Mouse (Mus musculus) layer of hippocampus, adult 11-12 months (tissue): ENCODE measurements around the gene Whrn.

Experiments
- DNase-seq: peaks from one replicate; pipeline ENCODE4 v3.0.0; 2022; ENCODE audit warnings: low spot score

Whrn gene

DNA sequence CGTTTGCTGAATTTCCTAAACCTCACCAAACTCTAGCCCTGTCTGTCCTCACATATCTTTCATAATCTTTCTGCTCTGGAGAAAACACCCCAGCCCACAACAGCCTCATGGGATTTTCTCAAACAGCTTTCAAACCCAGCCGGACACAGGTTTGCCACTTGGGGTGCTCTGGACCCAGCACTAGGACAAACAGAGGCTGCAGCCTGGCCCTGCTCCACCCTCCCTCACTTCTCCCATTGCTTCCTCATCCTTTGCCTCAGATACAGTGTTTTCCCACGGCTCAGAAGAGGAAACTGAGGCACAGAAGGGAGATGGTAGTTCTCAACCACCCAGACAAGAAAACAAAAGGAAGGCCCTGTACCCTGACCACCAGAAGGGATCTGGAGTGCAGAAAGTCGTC, 90.1 kb downstream of the Whrn start:
- DNase-seq: no peak

DNA sequence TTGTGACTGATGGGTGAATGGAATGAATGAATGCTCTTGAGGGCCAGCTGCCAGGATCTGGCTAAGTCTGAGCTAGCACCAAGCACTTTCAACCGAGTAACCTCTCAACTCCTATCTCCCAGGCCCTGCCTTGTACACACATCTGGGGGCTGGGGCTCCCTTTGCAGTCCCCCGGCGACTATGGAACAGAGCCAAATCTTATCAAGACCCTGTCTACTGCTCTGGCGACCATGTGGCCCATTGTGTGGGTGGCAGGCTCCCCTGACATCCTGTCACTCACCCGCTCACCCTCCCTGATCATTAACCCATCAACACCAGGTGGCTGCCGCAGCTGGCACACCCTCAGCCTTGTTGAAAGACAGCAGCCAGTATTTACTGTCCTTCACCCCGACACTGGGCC, 90.7 kb downstream of the Whrn start:
- no peak for DNase-seq

DNA sequence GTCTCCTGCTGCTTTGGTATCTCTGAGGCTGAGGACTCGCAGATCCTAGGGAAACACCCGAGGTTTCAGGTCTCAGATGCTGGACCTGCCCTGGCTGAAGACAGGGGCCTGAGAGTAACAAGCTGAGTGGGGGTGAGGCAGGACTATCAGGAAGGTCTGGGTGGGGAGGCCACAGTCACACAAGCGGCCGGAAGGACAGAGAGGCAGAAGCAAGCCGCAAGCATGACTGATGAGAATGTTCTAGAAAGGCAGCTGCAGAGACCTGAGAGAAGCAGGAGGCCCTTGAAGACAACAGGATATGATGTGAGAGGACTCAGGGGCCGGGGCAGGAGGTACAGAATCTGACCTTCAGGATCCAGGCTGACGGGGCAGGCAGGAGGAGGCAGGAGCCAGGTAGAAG, 91.6 kb downstream of the Whrn start:
- DNase-seq: no peak

DNA sequence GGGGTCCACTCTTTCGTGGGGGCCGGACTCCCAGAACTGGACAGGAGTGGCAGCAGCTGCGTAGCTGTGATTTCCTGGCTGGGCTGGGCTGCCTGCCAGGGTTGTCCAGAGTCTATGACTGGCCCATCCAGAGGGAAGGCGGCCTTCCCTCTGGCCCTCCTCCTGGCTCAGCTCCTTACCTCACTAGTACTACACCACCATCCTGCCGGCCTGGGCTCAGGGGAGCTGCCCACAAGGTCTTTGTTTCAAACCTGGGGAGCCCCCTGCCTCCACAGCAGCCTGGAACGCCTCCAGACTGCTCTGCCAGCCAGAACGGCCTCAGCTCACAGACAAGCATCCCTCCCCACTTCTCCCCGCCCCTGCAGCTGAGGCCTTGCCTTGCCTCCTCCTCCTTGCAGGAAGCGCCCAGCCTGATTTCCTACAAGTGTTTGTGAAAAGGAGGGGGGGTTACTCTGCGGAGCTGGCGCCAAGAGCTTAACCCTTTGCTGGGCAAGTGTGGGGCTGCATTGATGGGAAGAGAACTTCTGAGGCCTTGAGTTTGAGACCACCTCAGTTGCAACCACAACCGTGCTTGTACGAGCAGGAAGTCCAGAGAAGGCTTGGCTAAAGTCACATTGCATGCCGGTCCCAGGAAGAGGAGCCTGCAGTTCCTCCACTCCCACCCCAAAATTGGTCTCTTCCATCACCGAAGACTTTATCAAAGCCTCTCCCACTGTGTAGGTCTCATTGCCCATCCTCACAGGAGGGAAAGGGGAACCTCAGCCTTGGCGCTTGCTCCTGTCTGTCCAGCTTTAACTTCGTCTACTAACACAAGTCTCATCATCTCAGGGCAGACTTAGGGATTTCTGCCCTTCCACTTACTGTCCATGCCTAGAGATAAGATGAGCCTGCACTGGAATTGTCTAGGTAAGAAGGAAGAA, 92.5 kb downstream of the Whrn start, which contains the start of gene Akna:
Gene Akna, minus strand, starts transcription at position 315 of the 920 bp plus-strand sequence.
- DNase-seq: peak; percentile 74

DNA sequence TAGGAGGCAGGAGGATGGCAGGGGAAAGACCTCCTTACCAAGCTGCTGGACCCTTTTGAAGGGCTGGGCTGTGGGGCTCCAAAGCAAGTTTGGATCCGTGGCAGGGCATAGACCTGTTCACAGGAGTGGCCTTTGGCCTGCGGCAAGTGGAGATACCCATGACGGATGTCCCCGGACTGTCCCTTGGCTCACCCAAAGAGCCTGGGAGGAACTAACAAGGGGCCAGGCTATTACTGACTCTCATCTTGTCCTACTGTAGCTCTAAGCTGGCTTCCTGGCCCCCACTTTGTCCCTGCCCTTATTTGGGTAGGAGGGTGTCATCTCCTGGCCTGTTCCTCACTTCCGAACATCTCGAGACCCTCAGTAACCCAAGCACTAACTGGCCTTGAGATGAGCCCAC, 93.2 kb downstream of the Whrn start:
- DNase-seq: no peak

DNA sequence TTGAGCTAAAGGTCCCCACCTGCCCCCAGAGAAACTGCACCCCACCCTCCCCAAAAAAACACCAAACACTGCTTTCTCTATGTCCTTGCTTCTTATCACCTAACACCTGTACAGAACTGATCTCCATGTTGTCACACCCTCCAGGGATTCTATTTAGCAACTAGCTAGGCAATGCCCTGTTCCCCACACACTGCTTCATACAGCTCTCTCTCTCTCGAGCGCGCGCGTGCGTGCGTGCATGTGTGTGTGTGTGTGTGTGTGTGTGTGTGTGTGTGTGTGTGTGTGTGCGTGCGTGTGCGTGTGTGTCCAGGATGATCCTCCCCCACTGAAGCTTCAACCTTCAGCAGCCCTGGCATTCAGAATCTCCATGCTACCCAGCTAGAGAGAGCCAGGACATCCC, 93.7 kb downstream of the Whrn start:
- no peak for DNase-seq

DNA sequence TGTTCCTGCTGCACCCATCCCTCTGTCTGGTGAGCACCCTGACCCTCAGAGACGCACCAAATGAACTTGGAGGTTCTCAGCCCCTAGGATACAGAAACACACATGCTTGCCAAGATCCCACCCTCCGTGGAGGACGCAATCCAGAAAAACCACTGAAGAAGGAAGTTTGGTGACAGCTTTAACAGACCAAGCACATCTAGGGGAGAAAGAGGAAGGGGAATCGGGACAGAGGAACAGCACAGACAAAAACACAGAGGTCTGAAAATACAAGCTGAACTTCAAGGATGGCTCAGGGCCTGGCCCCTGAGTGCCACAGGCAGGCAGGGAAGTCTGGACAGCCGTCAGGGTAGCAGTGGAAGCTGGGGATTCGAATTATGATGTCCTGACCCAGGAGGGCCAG, 94.2 kb downstream of the Whrn start:
- no peak for DNase-seq

DNA sequence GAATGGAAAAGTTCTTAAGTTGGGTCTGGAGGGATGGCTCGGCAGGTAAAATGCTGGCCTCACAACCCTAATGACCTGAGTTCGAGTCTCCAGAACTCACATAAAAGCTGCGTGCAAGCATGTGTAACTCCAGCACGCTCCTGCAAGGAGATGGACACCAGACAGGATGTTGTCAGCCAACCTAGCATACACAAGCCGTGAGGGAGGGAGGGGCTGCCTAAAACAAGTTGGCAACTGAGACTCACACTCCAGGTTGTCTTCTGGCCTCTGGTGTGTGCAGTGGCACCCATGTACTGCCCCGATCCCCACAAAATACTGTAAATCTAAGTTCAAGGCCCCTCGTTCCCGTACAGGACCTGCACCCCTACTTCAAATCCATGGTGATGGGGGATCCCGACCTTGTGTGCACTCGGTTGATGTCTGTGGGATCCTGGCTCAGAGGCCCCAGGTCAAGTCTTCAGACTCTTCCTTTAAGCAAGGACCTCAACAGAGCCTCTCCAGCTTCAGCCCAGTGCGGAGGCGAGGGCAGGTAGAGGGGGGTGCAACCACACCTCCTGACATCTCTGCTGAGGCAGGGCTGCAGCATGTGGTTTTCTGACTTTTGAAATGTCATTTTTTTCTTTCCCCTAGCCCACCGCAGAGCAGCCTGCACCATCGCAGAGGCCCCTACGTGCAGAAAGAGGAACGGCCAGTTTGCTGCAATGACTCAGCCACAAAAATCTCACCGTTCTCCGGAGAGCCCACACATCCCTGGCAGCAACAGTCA, 95.1 kb downstream of the Whrn start:
- no peak for DNase-seq

DNA sequence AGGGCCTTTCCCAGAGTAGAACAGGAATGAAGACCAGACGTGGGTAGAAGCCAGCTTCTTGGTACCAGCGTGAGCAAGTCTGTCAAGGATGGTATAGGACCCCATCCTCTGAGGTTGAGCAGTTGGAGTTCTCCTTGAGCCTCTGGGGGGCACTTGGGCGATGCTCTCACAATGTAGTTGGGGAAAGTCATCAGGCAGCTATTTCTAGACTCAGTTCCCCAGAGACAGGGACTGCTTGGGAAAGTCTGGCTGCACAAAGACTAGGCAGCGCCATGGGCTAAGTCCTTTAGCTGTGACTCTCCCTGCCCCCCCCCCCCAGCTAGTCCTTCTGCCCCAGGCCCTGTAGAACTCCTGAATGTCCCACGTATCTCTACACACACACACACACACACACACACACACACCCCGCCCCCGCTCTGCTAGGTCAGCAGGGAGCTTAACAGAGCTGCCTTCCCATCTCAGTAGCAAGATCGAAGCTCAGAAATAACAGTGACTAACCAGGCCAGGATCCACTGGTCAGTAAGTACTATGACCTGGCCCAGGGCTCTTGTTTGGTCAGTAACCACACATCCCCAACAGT, 96.0 kb downstream of the Whrn start:
- DNase-seq: no peak

DNA sequence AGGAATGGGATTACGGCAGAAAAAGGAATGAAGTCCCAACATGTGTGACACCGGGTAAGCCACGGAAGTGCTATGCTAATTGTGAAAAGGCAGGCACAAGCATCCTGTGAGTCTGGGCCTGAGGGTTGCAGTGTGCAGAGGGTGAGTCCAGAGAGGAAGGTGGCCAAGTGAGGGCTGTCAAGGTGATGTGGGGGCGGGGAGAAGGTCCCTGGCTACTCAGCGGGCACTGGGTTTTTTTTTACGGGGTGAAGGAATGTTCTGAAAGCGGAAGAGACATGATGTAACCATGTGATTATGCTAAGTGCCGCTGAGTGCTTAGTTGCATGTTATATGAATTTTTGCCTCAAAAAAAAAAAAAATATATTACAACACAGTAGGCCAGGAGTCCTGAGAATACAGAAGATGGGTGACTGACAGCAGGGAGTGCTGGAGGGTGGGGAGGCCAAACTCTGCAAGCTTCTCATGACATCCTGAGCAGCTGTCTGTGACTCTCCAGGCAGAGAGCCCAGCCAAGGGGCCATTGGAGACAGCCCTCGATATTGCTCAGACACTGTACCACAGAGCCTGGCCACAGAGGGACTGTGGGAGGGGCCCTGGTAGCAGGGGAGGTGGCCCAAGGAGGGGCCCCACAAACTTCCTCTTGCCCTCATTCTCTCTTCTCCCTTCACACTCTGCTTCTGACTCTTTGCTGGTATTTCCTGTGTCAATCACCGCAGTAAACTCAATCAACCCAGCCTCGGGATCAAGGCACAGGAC, 96.8 kb downstream of the Whrn start:
- DNase-seq: no peak

DNA sequence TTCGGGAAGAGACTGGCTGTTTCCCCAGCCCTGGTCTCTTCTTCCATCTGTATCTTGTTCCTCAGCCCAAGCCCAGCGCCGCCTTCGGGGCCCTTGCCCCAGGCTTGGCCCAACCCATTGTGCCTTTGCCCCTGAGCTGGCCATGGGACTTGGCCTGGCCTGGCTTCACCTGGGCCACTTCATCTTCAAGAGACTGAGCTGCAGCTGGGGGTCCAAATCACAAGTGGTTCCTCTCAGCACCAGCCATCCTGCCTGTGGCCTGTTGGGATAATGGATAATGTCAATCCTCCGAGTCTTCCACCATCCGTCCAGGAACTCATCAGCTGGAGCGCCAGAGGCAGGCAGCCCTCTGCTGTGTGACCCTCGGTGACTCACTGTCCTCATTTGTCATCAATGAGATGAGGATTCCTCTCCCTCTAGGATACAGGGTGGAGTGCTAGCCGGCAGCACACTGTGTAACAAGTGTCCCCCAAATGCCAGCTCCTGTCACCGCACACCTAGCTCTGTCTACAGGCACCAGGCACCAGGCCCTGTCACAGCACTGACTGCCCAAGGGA, 97.7 kb downstream of the Whrn start:
- DNase-seq: no peak

DNA sequence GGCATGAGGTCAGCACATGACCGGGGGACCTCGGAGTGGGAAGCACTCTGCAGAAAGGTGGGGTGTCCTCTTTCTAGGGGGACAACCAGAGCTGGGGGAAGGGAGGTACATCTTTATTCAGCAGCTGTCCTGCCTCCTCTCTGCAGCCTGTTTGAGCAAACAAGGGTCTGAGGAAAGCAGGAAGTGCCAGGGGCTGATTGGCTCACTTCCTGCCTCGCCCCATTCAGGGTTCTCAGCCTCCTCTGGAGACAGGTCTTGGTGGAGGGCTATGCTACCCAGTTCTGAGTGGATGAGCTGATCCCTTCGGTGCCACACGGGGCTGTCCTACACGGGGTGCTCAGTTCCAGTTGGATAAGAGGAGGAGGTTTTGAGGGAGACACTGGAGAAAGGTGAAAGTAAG, 104.5 kb downstream of the Whrn start:
- no peak for DNase-seq

DNA sequence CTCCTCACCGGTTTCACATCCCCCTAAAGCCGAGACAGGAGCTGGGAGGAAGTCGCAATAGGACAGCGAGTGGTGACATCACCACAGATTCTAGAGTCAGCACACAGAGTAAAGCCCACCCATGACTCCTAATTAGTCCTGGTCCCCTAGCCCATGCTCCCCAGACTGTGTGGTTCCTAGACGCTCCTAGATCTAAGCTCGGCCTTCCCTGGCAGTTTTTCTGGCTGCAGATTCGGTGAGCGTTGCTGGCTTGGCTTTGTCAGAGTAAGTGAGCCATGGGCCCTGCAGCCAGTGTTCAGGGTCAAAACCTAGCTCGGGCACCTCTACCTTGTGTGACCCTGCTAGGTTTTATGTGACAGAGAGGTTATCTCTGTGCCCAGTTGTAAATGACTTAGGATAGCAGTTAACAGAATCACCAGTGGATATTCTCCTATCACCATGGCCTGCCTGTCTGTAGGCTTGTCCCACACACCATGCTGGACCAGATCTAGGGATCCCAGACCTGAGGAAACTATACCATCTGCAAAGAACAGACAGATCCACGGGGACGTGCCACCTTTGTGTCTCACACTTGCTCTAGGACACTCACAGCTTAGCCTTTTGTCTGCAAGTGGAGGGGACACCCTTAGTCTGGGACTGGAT, 105.8 kb downstream of the Whrn start:
- no peak for DNase-seq

DNA sequence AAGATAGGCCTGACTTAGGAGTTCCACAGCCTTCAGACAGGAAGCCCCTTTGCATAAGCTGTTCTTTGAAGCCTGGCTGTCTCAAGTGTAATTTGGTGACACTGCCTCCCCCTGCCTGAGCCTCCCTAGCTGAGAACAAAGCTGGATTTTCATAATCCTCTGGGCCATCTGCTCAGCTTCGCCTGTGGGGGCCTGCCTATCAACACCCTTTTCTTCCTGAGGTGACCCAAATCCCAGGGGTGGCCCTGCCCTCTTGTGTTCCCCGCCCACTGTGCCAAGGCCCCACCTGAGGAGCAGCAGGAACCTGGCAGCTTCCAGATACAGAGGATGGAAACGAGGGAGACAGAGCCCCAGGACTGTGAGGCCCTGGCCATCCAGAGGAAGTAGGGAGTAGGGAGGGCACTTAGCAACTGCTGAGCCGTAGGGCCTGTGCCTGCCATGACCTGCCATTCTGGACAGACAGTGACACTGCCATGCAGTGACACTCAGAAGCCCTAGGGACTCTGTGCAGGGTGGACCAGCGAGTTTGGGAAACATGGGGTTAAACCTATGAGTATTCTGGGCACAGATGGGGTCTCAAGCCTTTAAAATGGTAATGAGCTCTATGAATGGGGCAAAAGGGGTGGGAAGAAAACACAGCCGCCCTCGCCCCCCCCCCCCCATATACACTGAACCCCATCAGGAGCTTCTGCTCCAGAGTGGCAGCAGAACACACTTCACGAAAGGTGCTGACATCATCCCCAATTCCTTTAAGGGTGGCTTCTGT, 106.5 kb downstream of the Whrn start:
- no peak for DNase-seq

DNA sequence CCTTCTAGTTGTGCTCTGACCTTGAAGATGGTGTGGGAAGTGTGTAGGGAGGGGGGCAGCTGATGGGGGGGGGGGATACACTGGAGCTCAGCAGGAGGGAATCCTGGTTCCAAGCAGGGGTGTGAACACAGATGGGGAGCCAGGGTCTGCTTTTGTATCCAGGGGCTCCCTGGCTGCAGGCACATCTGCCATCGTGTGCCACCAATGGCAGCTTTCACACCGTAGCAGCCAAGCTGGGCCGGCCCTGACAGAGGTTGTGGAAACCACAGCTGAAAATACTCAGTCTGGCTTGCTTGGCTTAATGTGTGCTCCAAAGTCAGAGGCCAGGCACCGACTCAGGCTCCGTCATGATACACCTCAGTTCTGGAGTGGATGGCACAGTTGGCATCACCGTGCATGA, 107.8 kb downstream of the Whrn start:
- no peak for DNase-seq

DNA sequence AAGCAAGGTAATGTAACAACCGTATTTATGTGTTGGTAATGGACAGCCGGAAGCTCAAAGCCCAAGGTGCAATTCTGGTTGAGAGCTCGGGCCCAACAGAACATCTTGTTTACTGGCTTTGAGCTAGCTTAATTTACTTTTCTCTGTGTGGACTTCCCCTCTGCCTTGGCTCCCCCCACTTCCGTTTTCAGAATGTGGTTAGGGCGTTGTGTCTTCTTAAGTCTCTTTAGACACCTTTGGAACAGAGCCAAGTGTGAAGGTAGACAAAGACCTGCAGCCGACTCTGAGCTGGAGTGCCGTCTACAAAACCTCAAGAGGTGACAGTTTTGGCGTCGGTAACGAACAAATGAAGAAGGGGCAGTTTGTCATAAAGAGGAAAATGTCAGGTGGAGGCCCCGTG, 110.0 kb downstream of the Whrn start:
- DNase-seq: no peak

DNA sequence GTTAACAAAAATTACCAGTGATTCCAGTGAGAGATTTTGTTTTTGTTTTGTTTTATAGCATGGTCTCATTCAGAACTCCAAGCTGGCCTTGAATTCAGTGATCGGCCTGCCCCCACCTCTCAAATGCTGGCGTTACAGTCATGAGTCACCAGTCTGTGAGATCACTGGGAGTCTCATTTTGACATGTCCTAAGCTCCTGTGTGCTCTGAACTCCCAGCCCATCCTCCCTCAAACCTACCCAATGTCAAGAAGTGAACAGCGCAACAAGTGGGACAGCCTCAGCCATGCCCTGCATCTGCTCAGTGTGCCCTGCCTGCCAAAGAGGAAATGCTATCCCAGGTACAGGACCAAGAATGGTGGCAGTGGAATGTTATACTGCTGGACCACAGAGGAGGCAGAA, 110.5 kb downstream of the Whrn start:
- DNase-seq: no peak

DNA sequence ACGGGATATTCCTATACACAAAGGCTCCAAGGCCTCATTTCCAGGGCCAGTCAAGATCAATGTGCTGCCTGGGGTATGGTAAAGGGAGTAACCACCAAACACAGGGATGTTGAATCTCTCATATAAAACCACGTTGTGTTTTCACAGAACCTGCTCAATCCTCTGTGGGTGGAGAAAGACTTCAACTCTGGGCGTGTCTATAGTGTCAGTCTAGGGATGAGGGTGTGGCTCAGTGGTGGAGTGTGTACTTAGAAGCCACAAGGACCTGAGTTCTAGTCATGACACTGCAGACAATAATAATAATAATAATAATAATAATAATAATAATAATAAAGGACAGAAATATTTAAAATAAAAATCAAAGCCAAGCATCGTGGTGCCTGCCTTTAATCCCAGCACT, 111.5 kb downstream of the Whrn start:
- no peak for DNase-seq

DNA sequence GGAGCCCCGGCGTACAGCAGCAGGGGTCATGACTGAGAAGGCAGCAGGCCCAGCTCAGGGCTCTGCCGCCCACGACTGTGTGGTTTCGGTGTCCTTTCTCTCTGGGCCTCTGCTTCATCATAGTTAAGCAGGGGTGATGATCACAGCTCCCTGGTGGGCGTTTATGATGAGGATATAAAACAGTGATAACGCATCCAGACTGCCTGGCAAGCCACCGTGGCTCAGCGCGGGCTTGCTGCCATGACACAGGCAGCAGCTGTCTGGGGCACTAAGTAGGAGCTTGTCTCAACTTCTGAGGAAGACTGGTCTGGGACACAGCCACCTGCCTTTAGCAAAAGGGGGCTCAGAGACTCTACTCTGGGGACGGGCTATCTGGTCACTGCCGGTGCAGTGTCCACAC, 112.3 kb downstream of the Whrn start:
- no peak for DNase-seq

DNA sequence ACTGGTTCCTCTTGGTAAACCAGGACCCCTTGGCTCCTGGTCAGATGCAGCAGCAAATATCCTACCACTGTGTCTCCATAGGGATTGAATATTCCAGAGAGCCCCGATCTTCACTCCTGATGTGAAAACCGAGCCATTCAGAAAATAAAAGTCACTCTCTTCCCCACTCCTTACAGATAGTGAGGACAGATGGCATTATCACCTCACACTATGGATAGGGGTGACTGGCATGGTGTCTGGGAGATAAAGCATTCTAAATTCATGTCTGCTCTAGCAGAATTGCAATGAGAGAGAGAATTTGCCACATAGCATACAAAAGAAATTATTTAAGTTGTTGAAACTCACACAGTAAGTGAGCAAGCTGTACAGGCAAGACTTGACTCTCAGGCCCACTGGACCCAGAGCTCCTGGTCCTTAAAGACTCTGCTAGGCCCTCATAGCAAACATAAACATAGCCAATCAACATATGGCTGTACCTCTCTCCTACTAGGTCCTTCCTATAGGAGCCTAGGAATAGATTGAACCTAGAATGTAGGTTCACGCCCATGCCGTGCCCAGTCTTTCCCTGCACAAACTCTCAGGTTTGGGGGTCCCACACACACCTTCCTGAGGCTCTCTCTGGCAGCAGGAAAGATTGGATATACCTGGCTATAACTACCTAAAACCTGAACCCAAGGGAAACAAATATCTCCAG, 113.0 kb downstream of the Whrn start:
- DNase-seq: no peak
